Mouse (Mus musculus): Measurements from ENCODE around the gene Psmd8.
A peak's percentile ranks its signal among the peaks of the same experiment; 100 is the strongest.
"Not testable (repeated sequence)": the region's sequence is repeated elsewhere in the genome, so short reads cannot be mapped to it uniquely, and the experiment has no call there.

The Psmd8 gene

DNA sequence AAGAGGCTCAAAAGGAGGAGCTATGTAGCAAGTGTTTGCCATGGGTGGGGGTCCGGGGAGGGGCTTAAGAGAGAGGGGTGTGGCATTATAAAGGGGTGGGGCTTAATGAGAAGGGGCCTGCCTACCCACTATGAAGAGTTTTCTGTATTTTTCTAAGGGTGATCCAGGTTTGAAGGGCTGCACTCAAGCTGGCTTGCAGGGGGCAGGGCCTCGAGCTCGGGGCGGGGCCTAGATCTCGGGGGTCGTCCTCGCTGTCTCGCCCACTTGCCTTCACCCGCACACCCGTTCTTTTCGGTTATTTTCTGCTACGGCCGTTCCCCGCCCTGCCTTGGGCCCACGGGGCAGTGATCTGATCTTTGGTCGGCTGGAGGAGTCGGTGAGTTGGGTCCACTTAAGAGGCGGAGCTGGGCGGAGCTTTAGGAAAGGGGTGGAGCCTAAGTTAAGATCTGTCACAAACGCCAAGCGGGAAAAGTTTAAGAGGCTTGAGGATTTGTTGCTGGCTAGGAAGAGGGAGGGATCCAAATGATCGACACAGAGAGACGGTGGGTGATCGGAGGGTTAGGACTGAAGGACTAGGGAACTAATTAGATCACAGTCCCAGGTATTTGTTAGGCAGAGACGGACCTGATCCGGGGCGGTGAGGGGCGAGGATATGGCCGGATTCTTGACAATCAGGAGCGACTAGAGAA lies 10.3 kb downstream of the Psmd8 start, which contains the start of the genes Ggn and Spred3:
Gene Ggn (plus strand): TSS at position 145 of the 689 bp plus-strand sequence.
Gene Spred3 (minus strand): TSS at position 346 of the 689 bp plus-strand sequence.
- peak; percentile 69 to 83 for DNase-seq (ENCODE audit: low spot score in 2 of 2)

DNA sequence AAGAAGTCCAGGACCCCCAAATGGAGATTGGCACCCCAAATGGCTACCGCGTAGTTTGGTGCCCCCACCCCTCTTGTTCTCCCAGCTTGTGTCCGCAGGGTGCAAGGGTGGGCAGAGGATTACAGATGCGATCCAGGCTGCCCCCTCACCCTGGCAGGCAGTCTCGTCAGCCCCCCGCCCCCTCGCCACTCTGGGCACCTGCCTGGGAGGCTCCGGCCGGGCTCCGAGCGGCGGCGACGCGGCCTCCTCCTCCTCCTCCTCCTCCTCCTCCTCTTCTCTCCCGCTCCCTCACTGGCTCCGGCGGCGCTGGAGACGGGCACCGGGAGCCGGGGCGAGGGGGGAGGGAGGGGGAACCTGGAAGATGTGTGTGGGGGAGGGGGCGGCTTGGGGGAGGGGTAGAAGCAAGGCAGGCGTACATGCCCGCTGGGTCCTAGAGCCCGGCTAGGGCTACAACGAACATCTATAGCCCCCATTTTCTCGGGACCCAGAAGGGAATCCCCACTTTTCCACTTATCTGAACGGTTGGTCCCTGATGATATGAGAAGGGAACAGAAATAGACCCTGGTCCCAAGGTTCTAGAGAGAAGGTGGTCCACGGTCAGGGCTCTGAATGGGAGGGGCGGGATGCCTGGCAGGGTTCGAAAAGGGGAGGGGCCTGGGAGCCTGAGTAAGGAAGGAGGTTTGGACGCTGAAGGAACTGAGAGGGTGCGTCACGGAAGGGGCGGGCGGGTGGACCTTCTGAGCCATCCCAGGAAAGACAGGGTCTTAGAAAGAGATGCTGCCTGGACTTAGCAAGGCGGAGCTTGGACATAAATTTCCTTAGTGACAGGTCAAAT lies 11.1 kb downstream of the Psmd8 start:
- DNase-seq (ENCODE audit: low spot score in 2 of 2), result peak; percentile 44 to 72

DNA sequence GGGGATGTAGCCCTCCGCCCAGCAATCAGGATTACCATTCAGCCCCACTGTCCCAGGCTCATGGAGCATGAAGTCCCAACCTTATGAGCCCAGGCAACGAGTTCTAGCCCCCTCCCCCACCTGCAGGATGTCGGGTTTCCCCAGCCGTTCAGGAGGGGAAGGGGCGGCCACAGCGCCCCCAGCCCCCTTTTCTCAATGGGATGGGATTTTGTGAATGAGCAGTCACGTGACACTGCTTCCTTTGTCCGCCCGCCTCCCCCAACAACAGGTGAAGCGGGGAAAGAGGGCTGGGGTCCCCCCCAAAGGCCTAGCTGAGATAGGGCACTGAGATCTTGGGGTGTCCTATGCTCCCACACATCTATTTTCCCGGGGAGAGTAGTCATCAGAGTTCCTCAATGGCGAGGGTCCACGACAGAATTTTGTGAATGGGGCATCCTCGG lies 11.7 kb downstream of the Psmd8 start:
- no peak for DNase-seq (ENCODE audit: low spot score in 2 of 2)

GRCm38 (mm10) chr7:29168121-29168695 lies 12.3 kb downstream of the Psmd8 start:
- DNase-seq (ENCODE audit: low spot score in 2 of 2), result no peak

DNA sequence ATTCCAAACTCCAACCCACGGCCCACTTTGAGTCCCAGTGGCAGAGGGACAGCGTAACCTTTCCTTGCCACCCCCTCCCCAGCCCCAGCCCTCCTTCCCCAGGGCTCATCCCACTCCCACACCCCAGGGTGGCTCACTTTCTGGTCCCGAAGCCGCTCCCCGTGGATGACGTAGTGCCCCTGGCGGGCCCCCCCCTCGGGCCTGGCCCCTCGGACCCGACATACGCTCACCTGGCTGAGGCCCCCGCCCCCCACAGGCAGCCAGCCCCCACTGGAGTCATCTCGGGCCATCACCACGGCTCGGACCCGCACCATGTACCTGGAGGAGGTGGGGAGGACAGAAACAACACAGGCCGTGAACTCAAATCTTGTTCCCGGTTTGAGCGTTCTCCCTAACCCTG lies 12.8 kb downstream of the Psmd8 start:
- no peak for DNase-seq (ENCODE audit: low spot score in 2 of 2)

DNA sequence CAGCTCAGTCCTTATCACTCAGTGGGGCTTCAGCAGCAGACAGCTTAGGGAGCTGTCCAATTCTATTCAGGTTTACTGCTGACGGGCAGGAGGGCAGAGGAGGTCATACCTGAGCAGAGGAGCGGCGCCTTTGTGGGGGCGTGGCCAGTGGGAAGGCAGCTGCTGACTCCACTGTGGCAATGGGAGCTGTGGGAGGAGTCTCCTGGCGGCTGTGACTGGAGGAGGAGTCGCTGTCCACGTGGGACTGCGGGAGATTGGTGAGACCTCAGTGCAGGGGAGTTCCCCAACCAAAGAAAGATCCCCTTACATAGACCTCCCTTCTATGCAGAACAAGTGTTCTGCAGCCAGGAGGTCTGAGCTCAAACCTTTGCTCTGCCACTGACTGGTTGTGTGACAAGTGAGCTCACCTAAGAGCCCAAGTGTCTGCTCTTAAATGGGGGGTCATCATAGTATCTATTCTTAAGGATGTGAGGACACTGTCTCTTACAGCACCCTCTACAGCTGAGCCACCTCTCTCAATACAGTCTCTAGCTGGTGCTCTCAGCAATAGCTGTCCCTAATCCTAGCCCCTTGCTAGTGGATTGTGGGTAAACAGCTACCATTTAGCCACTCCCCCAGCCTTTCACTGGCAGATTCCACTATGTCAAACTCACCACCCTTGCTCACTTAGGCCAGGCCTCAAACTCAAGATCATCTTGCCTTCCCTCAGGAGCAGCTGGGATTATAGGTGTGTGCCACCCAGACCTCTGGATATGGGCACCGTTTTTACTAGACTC lies 17.6 kb downstream of the Psmd8 start:
- DNase-seq (ENCODE audit: low spot score in 2 of 2), result peak in 1 of 2 experiments; percentile 30

DNA sequence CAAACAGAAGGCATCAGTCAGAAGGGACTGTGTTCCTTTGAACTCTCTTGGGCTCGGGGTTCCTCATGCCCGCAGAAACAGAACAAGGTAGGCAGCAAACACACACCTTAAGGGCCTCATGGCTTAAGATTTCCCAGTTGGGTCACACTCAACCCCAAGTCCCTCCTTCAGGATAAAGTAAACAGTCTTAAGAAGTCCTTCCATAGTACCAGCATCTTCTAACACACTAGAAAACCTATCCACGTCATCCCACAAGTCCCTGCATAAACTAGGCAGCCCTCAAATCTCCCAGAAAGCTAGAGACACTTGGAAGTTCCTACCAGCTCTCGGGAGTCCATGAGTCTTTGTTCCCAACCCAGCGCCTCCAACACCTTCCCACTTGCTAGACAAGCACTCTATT lies 18.2 kb downstream of the Psmd8 start:
- no peak for DNase-seq (ENCODE audit: low spot score in 2 of 2)

GRCm38 (mm10) chr7:29158264-29158663 lies 22.2 kb downstream of the Psmd8 start:
- DNase-seq (ENCODE audit: low spot score in 2 of 2), result no peak

DNA sequence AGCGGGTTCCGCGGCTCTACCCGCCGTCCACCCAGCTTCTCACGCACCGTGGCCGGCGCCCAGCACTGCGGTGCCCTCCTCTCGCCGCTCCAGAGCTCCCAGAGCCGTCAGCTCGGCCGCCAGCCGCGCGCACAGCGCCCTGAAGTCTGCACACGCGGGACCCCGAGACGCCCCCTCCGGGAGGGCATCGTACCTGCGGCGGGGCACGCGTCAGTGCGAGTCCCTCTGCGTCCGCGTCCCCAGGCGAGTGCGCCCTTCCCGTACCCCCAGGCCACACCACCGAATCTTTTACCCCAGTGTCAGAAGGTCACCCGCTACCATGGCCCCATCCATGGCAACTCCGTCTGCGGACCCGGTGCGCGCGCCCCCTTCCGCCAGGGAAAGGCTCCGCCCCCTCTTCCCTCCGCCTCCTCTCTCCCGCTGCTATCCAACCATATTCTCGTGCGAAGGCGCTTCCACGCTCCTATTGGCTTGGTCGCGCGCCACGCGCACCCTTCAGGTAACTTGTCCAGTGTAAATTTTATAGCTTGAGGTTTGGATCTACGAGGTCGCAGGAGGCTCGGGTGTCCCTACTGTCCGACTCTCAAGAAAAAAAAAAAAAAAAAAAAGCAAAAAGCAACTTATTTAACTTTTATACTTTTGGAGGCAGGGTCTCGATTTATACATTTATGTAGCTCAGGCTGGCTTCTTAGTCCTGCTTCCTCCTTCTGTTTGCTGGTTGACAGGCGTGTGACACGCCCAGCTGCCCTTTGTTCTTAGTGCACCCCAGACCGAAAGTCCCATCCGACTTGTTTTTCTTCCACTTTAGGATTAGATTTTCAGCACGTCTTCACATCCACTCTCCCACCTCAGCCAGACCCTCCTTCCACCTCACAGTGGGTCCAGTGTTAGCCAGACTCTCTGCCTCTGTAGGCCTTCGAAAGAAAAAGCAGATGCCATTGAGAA lies 24.4 kb downstream of the Psmd8 start, which contains the start of gene Fam98c:
Gene Fam98c (minus strand): TSS at position 397 of the 945 bp plus-strand sequence.
- peak; percentile 82 to 86 for DNase-seq (ENCODE audit: low spot score in 2 of 2)

- peak in 1 of 2 experiments; percentile 83 for DNase-seq (ENCODE audit: low spot score in 2 of 2)
Observed at GRCm38 (mm10) chr7:29155196-29155837, 25.2 kb downstream of the Psmd8 start.

DNA sequence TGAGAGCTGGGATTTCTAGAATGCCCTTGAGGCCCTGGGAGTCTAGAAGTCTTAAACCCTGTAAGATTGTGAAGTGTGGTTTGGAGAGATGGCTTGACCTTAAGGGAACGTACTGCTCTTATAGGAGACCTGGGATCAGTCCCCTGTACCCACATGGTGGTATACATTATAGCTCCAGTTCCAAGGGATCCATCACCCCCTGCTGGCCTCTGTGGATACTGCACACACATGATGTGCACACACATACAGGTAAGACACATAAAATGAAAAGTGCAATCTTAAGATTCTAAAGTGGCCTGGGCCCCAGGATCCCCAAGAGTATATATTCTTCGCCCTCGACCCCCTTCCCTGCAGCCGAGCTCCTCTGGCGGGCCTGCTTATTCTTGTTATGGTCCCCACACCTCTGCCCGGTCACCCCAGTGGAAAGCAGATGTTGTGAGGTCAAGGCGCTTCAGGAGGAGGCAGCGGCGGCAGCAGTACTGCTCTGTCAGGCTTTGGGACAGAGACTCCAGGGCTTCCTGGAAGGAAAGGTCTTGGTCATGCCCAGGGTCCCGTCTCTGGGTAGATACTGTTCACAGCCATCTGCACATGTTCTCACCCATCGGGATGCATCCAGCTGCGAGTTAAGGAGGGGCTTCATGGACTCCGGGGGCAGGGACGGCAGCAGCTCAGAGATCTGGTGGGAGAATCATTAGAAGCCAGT lies 26.3 kb downstream of the Psmd8 start:
- DNase-seq (ENCODE audit: low spot score in 2 of 2), result no peak

GRCm38 (mm10) chr7:29151486-29151885 lies 29.0 kb downstream of the Psmd8 start:
- no peak for DNase-seq (ENCODE audit: low spot score in 2 of 2)

GRCm38 (mm10) chr7:29148771-29149170 lies 31.7 kb downstream of the Psmd8 start:
- no peak for DNase-seq (ENCODE audit: low spot score in 2 of 2)

DNA sequence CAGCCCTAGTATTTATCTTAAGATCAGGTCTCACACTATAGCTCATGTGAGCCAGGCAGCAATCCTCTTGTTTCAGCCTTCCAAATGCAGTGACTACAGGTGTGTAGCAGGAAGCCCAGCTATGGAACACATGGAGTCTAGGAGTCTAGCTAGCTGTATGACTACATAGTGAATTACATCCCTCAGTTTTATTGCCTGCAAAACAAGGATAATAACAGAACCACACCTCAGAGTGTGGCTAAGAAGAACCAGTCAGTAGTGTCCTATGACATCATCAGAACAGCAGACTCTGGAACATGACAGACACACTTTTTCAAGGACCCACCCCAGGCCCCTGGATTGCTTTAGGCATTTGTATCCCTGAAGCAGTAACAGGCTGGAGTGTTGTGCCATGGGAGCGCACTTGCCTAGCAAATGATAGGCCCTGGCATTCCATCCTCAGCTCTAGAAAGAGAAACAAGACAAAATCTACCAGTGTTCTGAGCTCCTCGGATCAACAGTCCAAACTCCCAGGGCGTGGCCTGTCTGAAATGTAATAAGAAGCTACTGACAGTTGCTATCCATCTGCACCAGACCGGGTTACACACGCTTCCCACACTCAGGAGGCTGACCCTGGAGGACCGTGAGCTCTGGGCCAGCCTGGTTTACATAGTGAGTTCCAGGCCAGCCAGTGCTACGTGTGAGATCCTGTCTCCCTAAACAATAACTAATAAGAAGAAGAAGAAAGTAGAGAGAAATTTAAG lies 33.7 kb downstream of the Psmd8 start:
- DNase-seq (ENCODE audit: low spot score in 2 of 2), result no peak

GRCm38 (mm10) chr7:29144006-29144405 lies 36.5 kb downstream of the Psmd8 start:
- no peak for DNase-seq (ENCODE audit: low spot score in 2 of 2)

GRCm38 (mm10) chr7:29141416-29141815 lies 39.1 kb downstream of the Psmd8 start:
- no peak for DNase-seq (ENCODE audit: low spot score in 2 of 2)

DNA sequence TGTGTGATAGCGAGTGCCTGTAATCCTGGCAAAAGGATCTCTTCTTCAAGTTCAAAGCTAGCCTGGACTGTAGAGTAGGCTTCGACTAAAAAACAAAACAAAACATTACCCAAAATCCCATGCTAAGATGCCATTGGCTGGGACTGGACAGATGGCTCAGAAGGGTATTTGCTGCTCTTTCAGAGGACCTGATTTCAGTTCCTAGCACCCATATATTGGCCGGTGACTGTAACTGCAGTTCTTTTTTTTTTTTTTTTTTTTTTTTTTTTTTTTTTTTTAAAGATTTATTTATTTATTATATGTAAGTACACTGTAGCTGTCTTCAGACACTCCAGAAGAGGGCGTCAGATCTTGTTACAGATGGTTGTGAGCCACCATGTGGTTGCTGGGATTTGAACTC lies 41.3 kb downstream of the Psmd8 start:
- DNase-seq (ENCODE audit: low spot score in 2 of 2), result not testable (repeated sequence)

DNA sequence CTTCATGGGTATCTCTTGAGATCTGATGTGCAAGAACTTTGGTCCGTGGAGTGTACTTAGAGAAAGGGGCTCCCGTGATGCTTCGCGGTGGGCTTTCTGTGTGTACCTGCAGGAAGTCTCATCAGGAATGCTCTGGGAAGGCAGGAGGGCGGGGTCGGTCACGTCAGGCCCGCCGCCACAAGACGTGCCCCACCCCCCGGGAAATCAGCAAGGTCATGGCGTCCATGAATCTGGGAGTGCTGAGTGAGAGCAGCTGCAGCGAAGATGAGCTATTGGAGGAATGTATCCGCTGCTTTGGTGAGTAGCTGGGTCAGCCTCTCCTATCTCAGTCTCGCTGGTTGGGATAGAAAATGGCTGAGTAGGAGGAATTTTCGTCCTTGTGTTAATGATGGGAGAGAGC lies 43.1 kb downstream of the Psmd8 start:
- DNase-seq (ENCODE audit: low spot score in 2 of 2), result no peak

All from urinary bladder, adult 18-20 months (tissue).